Comparison of ENCODE assay signal across 17 mouse cellular contexts in genomic region chr5:144594796-144595195, GRCm38 (mm10). TPM values are rescaled to one million over a fixed set of nuclear protein-coding genes. Genes with fewer than 3 reads are reported as not detected.
DNase-seq lines count a peak whose midpoint lies in the region.
"Had no signal": no experiment of that assay in that cellular context is flagged by ENCODE, and none has a peak within 500 bp of the region (broad histone marks: within the 10 kb centered on the region; RNA-seq: fewer than 3 reads in every experiment).

No protein-coding gene starts in this region.

- intact Hi-C loops in heart, postnatal 10 days (cut with DNase I) = no loop called here

- DNase-seq in layer of hippocampus, adult 11-12 months (ENCODE audit: low spot score) = peak; percentile 4
- no peak for DNase-seq in layer of hippocampus, adult 9-10 months (ENCODE audit: low spot score)
- DNase-seq in brain, adult 2 months (ENCODE audit: low read depth, low spot score) = peak; percentile 86
- peak; percentile 28 for DNase-seq in layer of hippocampus, adult 9-11 months
- DNase-seq in right cerebral cortex, postnatal 10 days (ENCODE audit: low spot score in 2 of 2) = peak; percentile 44 to 53
- DNase-seq in heart, adult 8-10 months (ENCODE audit: low spot score) = no peak
- DNase-seq in urinary bladder, postnatal 36 days (ENCODE audit: low spot score in 2 of 2) = no peak
- no peak for DNase-seq in heart, postnatal 10 days
- DNase-seq: adrenal gland, adult 2 months; cerebellum, postnatal 10 days; gastrocnemius, adult 2 months; heart, postnatal 14 days; kidney, adult 8-10 months; kidney, postnatal 14 days; lung, adult 18-20 months; retina, postnatal 1 day had no signal

RNA-seq across cellular contexts. Expression of gene Nptx2, which starts 49.1 kb away (rescaled TPM):
- under 1 TPM in 1 of 4 experiments, not detected in 3; 0.11 TPM for total RNA-seq in heart, adult 8-10 months (2022)
- total RNA-seq in heart, postnatal 10 days (2021) = under 1 TPM in 1 of 2 experiments, not detected in 1; 0.19 TPM
- total RNA-seq: gastrocnemius, adult 2 months; monocyte, adult 5-6 weeks had no signal

Comparison
In these comparisons a context has a peak if more than half of its experiments do, and no peak if none do; other contexts are left out.
1. DNase-seq: peak in layer of hippocampus, adult 11-12 months (single experiment), brain, adult 2 months (single experiment), layer of hippocampus, adult 9-11 months (single experiment) and right cerebral cortex, postnatal 10 days (2 of 2); none in layer of hippocampus, adult 9-10 months (single experiment), heart, adult 8-10 months (single experiment), urinary bladder, postnatal 36 days (0 of 2) and heart, postnatal 10 days (0 of 2).